Mouse (Mus musculus) B cell, adult 62 days (primary cell): ENCODE measurements around the gene Bpifb3. TPM values are rescaled to one million over a fixed set of nuclear protein-coding genes. Genes with fewer than 3 reads are reported as not detected.

Experiments
- total RNA-seq: library from RNA; stranded (reverse); gene quantifications from 4 replicates; pipeline ENCODE4 v1.2.4, GENCODE M21; 2023

Gene Bpifb3
- not detected in 4 replicates for total RNA-seq

DNA sequence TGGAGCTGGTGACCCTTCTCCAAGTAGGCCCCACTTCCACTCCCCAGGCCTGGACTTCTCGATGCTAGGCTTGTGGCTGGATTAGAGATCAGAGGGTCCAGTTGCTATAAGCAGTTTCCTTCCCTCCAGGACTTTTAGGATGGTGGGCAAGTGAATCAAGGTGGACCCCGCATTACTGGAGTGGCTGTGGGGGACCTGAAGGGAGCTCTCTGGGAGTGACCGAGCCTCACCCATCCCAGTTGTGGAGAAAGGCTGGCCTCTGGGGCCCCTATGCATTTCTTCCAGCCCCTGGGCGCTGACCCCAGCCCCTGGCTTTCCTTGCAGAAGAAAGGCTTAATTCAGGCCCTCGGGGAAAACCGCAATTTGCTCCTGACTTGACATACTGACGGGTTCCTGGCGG is at the start of gene Bpifb3:
TSS of gene Bpifb3 (plus strand) at position 301 of the 400 bp plus-strand sequence.

DNA sequence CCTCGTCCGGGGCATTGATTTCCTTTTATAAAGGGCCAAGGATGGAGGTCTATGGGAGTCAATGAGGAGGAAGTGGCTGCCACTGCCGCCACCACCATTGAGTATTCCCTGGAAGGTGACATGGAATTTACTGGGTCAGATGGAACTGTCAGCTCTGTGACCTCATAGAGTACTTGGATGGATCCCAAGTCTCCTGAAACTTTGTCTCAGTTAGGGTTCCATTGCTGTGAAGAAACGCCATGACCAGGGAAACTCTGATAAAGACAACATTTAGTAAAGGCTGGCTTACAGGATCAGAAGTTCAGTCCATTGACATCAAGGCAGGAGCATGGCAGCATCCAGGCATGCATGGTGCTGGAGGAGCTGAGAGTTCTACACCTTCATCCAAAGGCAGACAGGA is 47.0 kb upstream of the Bpifb3 start, which contains the start of gene Sun5:
TSS of gene Sun5 (minus strand) at position 101 of the 400 bp plus-strand sequence.

DNA sequence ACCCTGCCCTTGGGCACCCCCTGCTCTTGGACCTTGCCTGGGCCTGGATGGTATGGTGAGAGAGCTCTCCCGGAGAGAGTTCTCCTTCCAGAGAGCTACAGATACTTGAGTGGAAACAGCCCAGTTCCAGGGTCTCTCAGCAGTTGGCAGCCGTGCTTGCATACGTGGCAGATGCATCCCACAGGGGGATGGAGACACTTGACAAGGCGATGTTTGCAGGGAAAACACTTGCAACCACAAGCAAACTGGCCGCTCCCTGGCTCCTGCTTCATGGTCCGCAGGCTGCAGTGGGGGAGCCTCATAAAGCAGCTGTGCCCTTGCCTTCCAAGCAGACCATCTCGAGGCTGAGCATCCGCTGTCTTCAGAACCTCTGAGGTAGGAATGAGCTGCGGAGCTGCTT is 43.3 kb upstream of the Bpifb3 start, which contains the start of gene Bpifb2:
TSS of gene Bpifb2 (plus strand) at position 301 of the 400 bp plus-strand sequence.

DNA sequence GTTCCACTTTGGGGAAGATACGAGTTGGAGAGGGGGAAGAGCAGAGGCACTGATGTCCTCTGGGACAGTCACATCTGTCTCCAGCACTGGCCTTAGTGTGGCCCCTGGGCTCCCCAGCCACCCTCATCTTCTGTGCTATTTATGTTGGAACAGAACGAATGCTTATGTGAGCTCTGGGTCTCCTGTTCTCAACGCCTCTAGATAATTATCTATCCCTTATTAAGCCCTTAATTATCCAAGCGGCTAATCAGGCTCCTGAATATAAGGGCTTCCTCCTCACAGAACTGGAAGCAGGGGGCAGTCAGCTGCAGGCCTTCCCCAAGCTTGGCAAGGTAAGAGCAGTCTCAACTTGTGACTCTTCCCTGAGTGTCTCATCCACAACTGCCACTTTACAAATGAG is 17.9 kb upstream of the Bpifb3 start, which contains the start of gene Bpifb6:
TSS of gene Bpifb6 (plus strand) at position 301 of the 400 bp plus-strand sequence.

DNA sequence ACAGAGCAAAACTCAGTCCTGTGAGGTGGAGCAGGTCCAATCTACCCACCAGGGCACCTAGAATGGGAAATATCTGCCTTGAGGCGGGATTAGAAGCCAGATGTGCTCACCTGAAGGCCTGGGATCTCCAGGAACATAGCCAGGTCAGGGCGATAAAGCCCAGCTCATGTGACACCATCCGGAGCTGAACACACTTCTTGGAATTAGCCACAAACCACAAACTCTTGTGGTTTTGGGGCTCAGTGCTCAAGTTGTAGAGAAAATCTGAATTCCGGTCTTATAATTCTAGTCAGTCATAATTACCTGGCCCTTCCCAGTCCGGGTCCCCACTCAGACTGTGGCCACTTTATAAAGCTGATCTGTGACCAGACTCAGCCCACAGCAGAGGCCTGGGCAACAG is 19.8 kb downstream of the Bpifb3 start, which contains the start of gene Bpifb4:
TSS of gene Bpifb4 (plus strand) at position 370 of the 400 bp plus-strand sequence.

DNA sequence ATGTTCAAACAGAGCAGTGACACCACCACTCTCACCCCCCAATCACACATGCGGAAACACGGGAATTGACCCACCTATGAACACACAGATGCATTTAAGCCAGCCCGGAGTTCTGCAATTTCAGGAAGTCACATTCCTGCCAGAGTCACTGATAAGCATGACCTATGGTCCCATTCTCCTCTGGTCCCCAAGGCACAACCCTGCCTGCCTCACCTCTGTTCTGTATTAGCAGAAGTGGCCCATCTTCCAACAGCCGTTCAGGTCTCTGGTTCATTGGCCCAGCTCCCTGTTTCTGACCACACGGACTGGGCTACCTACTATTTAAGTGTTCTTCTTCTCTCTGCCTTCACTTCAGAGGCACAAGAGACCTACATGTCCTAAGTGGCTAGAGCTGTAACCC is 56.6 kb downstream of the Bpifb3 start, which contains the start of gene Bpifa6:
TSS of gene Bpifa6 (plus strand) at position 364 of the 400 bp plus-strand sequence.

Other genes with a start within 250 kb of the Bpifb3 start
- not detected in 4 replicates for gene Dnmt3c, start 221.6 kb upstream of the Bpifb3 start, total RNA-seq
- gene Mapre1, start 177.0 kb upstream of the Bpifb3 start, total RNA-seq: 148 to 157 TPM (median 152 TPM) in 4 replicates
- 1.0 to 1.3 TPM (median 1.2 TPM) in 4 replicates for gene Efcab8, start 138.3 kb upstream of the Bpifb3 start, total RNA-seq
- not detected in 4 replicates for gene Sun5, start 47.1 kb upstream of the Bpifb3 start, total RNA-seq
- not detected in 4 replicates for gene Bpifb2, start 43.2 kb upstream of the Bpifb3 start, total RNA-seq
- not detected in 4 replicates for gene Bpifb6, start 17.8 kb upstream of the Bpifb3 start, total RNA-seq
- not detected in 4 replicates for gene Bpifb4, start 20.0 kb downstream of the Bpifb3 start, total RNA-seq
- gene Bpifa6, start 56.7 kb downstream of the Bpifb3 start, total RNA-seq: not detected in 4 replicates
- gene Bpifa2, start 90.0 kb downstream of the Bpifb3 start, total RNA-seq: not detected in 4 replicates
- gene Bpifa3, start 212.1 kb downstream of the Bpifb3 start, total RNA-seq: not detected in 4 replicates
- not detected in 4 replicates for gene Bpifa1, start 224.7 kb downstream of the Bpifb3 start, total RNA-seq
- gene Bpifa5, start 244.4 kb downstream of the Bpifb3 start, total RNA-seq: not detected in 4 replicates